Mouse (Mus musculus) kidney, postnatal 0 days (tissue): ENCODE measurements around the gene Zfp410. TPM values are rescaled to one million over a fixed set of nuclear protein-coding genes. Genes with fewer than 3 reads are reported as not detected.
A peak's percentile ranks its signal among the peaks of the same experiment; 100 is the strongest.

Experiments used
- ATAC-seq: fragments of 200-750 bp; cut with Nextera tagmentation; replicated peaks from 2 replicates; pipeline ENCODE4 v1.8.0; 2017; ENCODE audit warnings: low read depth, moderate number of reproducible peaks, moderate TSS enrichment, moderate library complexity; ENCODE audit not compliant: low FRiP score
- DNase-seq: peaks from one replicate; pipeline ENCODE4 v3.0.0-alpha.2; 2016; ENCODE audit warnings: low spot score
- H3K27ac ChIP-seq: fragments of 300-500 bp; sonication (generic); 2 replicates; pipeline ENCODE4 v1.5.1; 2014; ENCODE audit warnings: mild to moderate bottlenecking
- H3K27me3 ChIP-seq: fragments of 300-500 bp; sonication (generic); 2 replicates; pipeline ENCODE4 v1.6.1; 2014; ENCODE audit warnings: low read length, mixed read lengths; ENCODE audit not compliant: insufficient read depth
- H3K36me3 ChIP-seq: fragments of 300-500 bp; sonication (generic); 2 replicates; pipeline ENCODE4 v1.6.1; 2014; ENCODE audit warnings: low read length, mixed read lengths; ENCODE audit not compliant: insufficient read depth
- H3K4me1 ChIP-seq: fragments of 300-500 bp; sonication (generic); replicated peaks from 2 replicates; pipeline ENCODE4 v1.6.1; 2014; ENCODE audit warnings: antibody characterized with exemption, low read length, mixed read lengths; ENCODE audit not compliant: insufficient read depth
- H3K4me2 ChIP-seq: fragments of 300-500 bp; sonication (generic); 2 replicates; pipeline ENCODE4 v1.6.1; 2014; ENCODE audit warnings: mild to moderate bottlenecking, low read length, moderate library complexity, mixed read lengths
- H3K4me3 ChIP-seq: fragments of 300-500 bp; sonication (generic); replicated peaks from 2 replicates; pipeline ENCODE4 v1.5.1; 2014; ENCODE audit warnings: low read depth, low read length
- H3K9ac ChIP-seq: fragments of 300-500 bp; sonication (generic); 2 replicates; pipeline ENCODE4 v1.6.1; 2014; ENCODE audit warnings: low read depth, low read length
- H3K9me3 ChIP-seq: fragments of 300-500 bp; sonication (generic); replicated peaks from 2 replicates; pipeline ENCODE4 v1.6.1; 2016; ENCODE audit warnings: low read length, inconsistent platforms, mixed read lengths
- CTCF ChIP-seq: IDR thresholded peaks from 2 replicates; pipeline ENCODE4 v1.5.1; 2016; ENCODE audit warnings: antibody characterized with exemption, low read depth, mild to moderate bottlenecking, moderate library complexity
- WGBS: fragments of 180-500 bp; shearing (Covaris S2); extraction: QIAGEN DNeasy Blood & Tissue Kit; methylation state at CpG from one replicate; pipeline ENCODE4 v1.1.7; 2014; 5-methylcytosine and 5-hydroxymethylcytosine counted together
- polyA plus RNA-seq: library from polyadenylated mRNA; unstranded; fragments of >200 nt; fragmentation: Nextera tagmentation; extraction: Ambion mirVana; gene quantifications from 2 replicates; pipeline ENCODE4 v1.2.1, GENCODE M21; 2015

The Zfp410 gene
- polyA plus RNA-seq, 1 experiment from 2014 or later, result 53.8 TPM

- no peak for ATAC-seq
- WGBS, result 85% methylated on average over 6 of the region's 6 CpGs
- Histone ChIP-seq H3K27ac (no peak overlapping the region), H3K4me2 (no peak overlapping the region), H3K4me1 (peaks cover 9% of the 10 kb centered on the region; the same call in 1 of the 2 replicates), H3K9ac (no peak overlapping the region), H3K27me3 (no peaks in the 10 kb centered on the region), H3K4me3 (no peak overlapping the region), H3K9me3 (no peaks in the 10 kb centered on the region), H3K36me3 (peaks cover 22% of the 10 kb centered on the region)
- TF ChIP-seq CTCF, result no peak
- no peak for DNase-seq
Measured at GRCm38 (mm10) chr12:84365137-84365536, 48.5 kb downstream of the Zfp410 start.

DNA sequence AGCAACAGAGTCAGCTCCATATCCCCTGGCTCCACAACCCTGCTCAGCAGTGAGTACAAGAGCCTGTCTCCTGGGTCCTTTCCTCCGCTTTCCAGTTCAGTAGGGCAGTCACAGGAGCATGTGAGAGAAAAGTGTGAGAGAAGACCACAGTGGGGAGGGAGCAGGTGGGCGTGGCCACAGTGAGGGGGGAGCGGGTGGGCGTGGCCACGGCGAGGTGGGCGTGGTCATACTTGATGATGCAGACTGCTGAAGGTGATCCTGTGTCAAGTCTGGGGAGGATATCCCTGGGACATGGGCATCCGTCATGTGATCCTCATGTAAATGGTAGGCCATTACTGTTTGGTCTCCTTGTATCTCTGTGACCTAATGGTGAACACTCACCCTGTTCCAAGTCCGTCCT lies 50.3 kb downstream of the Zfp410 start:
- Histone ChIP-seq H3K27me3 (no peaks in the 10 kb centered on the region), H3K9ac (no peak overlapping the region), H3K9me3 (no peaks in the 10 kb centered on the region), H3K27ac (no peak overlapping the region), H3K4me3 (no peak overlapping the region), H3K4me2 (no peak overlapping the region), H3K36me3 (peaks cover 40% of the 10 kb centered on the region), H3K4me1 (peaks cover 5% of the 10 kb centered on the region; the same call in 1 of the 2 replicates)
- WGBS, result 62% methylated on average over 9 of the region's 9 CpGs
- DNase-seq, result no peak
- 0 out of 2 replicates have a peak, but pooled peaks have one; percentile 22 for ATAC-seq
- no peak for TF ChIP-seq CTCF

DNA sequence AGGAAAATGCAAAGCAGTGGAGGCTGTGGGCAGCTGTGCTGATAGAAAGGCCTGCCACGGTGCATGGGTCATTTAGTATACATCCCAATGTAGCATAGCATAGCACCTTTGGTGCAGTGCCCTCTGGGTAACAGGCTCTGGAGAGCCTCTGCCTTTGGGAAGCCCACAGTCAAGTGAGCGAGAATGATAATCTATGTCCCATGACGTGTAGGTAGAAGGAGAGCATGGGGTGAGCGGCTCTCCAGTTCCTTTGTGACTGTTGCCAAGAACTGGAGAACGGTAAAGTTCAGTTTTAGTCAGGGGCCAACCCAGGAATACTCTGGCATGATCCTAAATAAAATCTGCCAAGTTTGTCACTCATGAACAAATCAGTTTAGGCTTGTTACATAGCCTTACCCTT lies 55.0 kb downstream of the Zfp410 start:
- Histone ChIP-seq H3K4me3 (no peak overlapping the region), H3K27me3 (no peaks in the 10 kb centered on the region), H3K9me3 (no peaks in the 10 kb centered on the region), H3K9ac (no peak overlapping the region), H3K36me3 (peaks cover 64% of the 10 kb centered on the region), H3K27ac (no peak overlapping the region), H3K4me1 (no peaks in the 10 kb centered on the region), H3K4me2 (no peak overlapping the region)
- WGBS, result 91% methylated on average over 5 of the region's 5 CpGs
- no peak for ATAC-seq
- no peak for TF ChIP-seq CTCF
- no peak for DNase-seq

GRCm38 (mm10) chr12:84373831-84374481 lies 57.3 kb downstream of the Zfp410 start:
- Histone ChIP-seq H3K36me3 (peaks cover 62% of the 10 kb centered on the region), H3K4me1 (no peaks in the 10 kb centered on the region), H3K27me3 (no peaks in the 10 kb centered on the region), H3K27ac (no peak overlapping the region), H3K4me2 (no peak overlapping the region), H3K9me3 (no peaks in the 10 kb centered on the region), H3K4me3 (no peak overlapping the region), H3K9ac (no peak overlapping the region)
- DNase-seq (peak; percentile 81), ATAC-seq (no peak)
- no peak for TF ChIP-seq CTCF
- 29% methylated on average over 6 of the region's 6 CpGs for WGBS

DNA sequence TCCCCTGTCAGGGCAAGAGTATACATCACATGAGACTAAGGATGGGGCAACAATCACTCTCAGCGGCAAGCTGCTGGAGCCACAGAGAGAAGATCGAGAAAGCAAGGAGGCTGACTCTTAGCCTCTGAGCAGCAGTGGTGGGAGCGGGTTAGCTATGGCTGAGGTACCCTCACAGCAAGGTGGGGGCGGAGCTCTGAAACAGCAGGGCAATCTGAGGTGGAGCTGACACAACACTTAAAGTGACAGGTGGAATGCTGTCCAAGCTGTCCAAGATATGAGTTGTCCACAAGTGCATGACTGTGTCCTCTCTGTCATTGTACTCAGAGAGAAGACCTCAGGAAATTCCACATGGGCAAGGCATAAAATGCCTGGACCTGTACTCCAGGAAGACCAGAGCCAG lies 65.7 kb downstream of the Zfp410 start:
- Histone ChIP-seq H3K9me3 (no peaks in the 10 kb centered on the region), H3K27me3 (no peaks in the 10 kb centered on the region), H3K9ac (no peak overlapping the region), H3K4me2 (no peak overlapping the region), H3K4me3 (no peak overlapping the region), H3K4me1 (no peaks in the 10 kb centered on the region), H3K27ac (no peak overlapping the region), H3K36me3 (0 out of 2 replicates have a peak, but pooled peaks cover 12% of the 10 kb centered on the region)
- 86% methylated on average over 4 of the region's 4 CpGs for WGBS
- ATAC-seq (no peak), DNase-seq (no peak)
- no peak for TF ChIP-seq CTCF

GRCm38 (mm10) chr12:84384644-84385081 lies 68.0 kb downstream of the Zfp410 start:
- DNase-seq (no peak), ATAC-seq (no peak)
- Histone ChIP-seq H3K27me3 (no peaks in the 10 kb centered on the region), H3K4me2 (no peak overlapping the region), H3K4me1 (no peaks in the 10 kb centered on the region), H3K27ac (no peak overlapping the region), H3K9me3 (no peaks in the 10 kb centered on the region), H3K36me3 (0 out of 2 replicates have a peak, but pooled peaks cover 7% of the 10 kb centered on the region), H3K9ac (no peak overlapping the region), H3K4me3 (no peak overlapping the region)
- 68% methylated on average over 5 of the region's 5 CpGs for WGBS
- no peak for TF ChIP-seq CTCF
